Mouse (Mus musculus): Measurements from ENCODE around the gene Glrx. TPM values are rescaled to one million over a fixed set of nuclear protein-coding genes. Genes with fewer than 3 reads are reported as not detected.

Glrx gene
- 13.9 and 15.9 TPM in 2 replicates for polyA plus RNA-seq (2012; rRNA removed)

GRCm38 (mm10) chr13:75839719-75840481, at the start of gene Glrx:
Gene Glrx (plus strand): TSS chr13:75839868.
- DNase-seq (ENCODE audit: low read depth in 1 of 2, low spot score in 2 of 2) = peak; percentile 36 to 53
- TF ChIP-seq CTCF (IDR thresholded peaks at IDR 0.05; ENCODE audit: extremely low read depth, insufficient read depth, insufficient read length, insufficient replicate concordance) (no peak), POLR2A (IDR thresholded peaks at IDR 0.05; ENCODE audit: low read depth, low read length) (peak; percentile 49; the same call in 1 of the 2 replicates)
- no peaks in the 10 kb centered on the region for H3K36me3 ChIP-seq (ENCODE audit: control insufficient read depth, insufficient read depth, low read length)
- no peaks in the 10 kb centered on the region for H3K27me3 ChIP-seq (ENCODE audit: control insufficient read depth, insufficient read depth, low read length)
- peak within 1 kb of the TSS; percentile 50 for H3K27ac ChIP-seq (ENCODE audit: insufficient read depth, low read length)
- WGBS = 1% methylated on average over 12 of the region's 12 CpGs
- peak within 1 kb of the TSS; percentile 64 for H3K4me3 ChIP-seq (ENCODE audit: extremely low read depth, insufficient read depth, insufficient read length)
- H3K4me1 ChIP-seq (ENCODE audit: control insufficient read depth, insufficient read depth, insufficient read length) = peaks cover 17% of the 10 kb centered on the region

- H3K27ac ChIP-seq (ENCODE audit: insufficient read depth, low read length) = no peak overlapping the region
- DNase-seq (ENCODE audit: low read depth in 1 of 2, low spot score in 2 of 2) = no peak
- WGBS = 43% methylated on average over 1 of the region's 1 CpGs
- H3K4me1 ChIP-seq (ENCODE audit: control insufficient read depth, insufficient read depth, insufficient read length) = peaks cover 9% of the 10 kb centered on the region; the same call in 1 of the 2 replicates
- no peak overlapping the region for H3K4me3 ChIP-seq (ENCODE audit: extremely low read depth, insufficient read depth, insufficient read length)
- TF ChIP-seq POLR2A (IDR thresholded peaks at IDR 0.05; ENCODE audit: low read depth, low read length) (no peak), CTCF (IDR thresholded peaks at IDR 0.05; ENCODE audit: extremely low read depth, insufficient read depth, insufficient read length, insufficient replicate concordance) (no peak)
- H3K36me3 ChIP-seq (ENCODE audit: control insufficient read depth, insufficient read depth, low read length) = no peaks in the 10 kb centered on the region
- no peaks in the 10 kb centered on the region for H3K27me3 ChIP-seq (ENCODE audit: control insufficient read depth, insufficient read depth, low read length)
Measured at GRCm38 (mm10) chr13:75790550-75791205, 49.0 kb upstream of the Glrx start.

GRCm38 (mm10) chr13:75793863-75794629, 45.6 kb upstream of the Glrx start:
- Histone ChIP-seq H3K4me3 (ENCODE audit: extremely low read depth, insufficient read depth, insufficient read length) (no peak overlapping the region), H3K4me1 (ENCODE audit: control insufficient read depth, insufficient read depth, insufficient read length) (peaks cover 11% of the 10 kb centered on the region), H3K27ac (ENCODE audit: insufficient read depth, low read length) (no peak overlapping the region), H3K36me3 (ENCODE audit: control insufficient read depth, insufficient read depth, low read length) (no peaks in the 10 kb centered on the region), H3K27me3 (ENCODE audit: control insufficient read depth, insufficient read depth, low read length) (no peaks in the 10 kb centered on the region)
- TF ChIP-seq CTCF (IDR thresholded peaks at IDR 0.05; ENCODE audit: extremely low read depth, insufficient read depth, insufficient read length, insufficient replicate concordance) (no peak), POLR2A (IDR thresholded peaks at IDR 0.05; ENCODE audit: low read depth, low read length) (no peak)
- no peak for DNase-seq (ENCODE audit: low read depth in 1 of 2, low spot score in 2 of 2)
- 82% methylated on average over 6 of the region's 6 CpGs for WGBS

- TF ChIP-seq CTCF (IDR thresholded peaks at IDR 0.05; ENCODE audit: extremely low read depth, insufficient read depth, insufficient read length, insufficient replicate concordance) = peak; percentile 100
- no peak for TF ChIP-seq POLR2A (IDR thresholded peaks at IDR 0.05; ENCODE audit: low read depth, low read length)
- no peak overlapping the region for H3K27ac ChIP-seq (ENCODE audit: insufficient read depth, low read length)
- H3K36me3 ChIP-seq (ENCODE audit: control insufficient read depth, insufficient read depth, low read length) = no peaks in the 10 kb centered on the region
- 12% methylated on average over 18 of the region's 18 CpGs for WGBS
- H3K4me3 ChIP-seq (ENCODE audit: extremely low read depth, insufficient read depth, insufficient read length) = peak overlapping the region; percentile 23; the same call in 1 of the 2 replicates
- peak; percentile 81 to 88 for DNase-seq (ENCODE audit: low read depth in 1 of 2, low spot score in 2 of 2)
- peaks cover 5% of the 10 kb centered on the region for H3K4me1 ChIP-seq (ENCODE audit: control insufficient read depth, insufficient read depth, insufficient read length)
- H3K27me3 ChIP-seq (ENCODE audit: control insufficient read depth, insufficient read depth, low read length) = no peaks in the 10 kb centered on the region
Measured at GRCm38 (mm10) chr13:75797369-75798141, 42.1 kb upstream of the Glrx start.

GRCm38 (mm10) chr13:75798413-75799302, 41.0 kb upstream of the Glrx start:
- DNase-seq (ENCODE audit: low read depth in 1 of 2, low spot score in 2 of 2) = peak in 1 of 2 experiments; percentile 47
- Histone ChIP-seq H3K36me3 (ENCODE audit: control insufficient read depth, insufficient read depth, low read length) (no peaks in the 10 kb centered on the region), H3K27ac (ENCODE audit: insufficient read depth, low read length) (no peak overlapping the region), H3K4me1 (ENCODE audit: control insufficient read depth, insufficient read depth, insufficient read length) (peaks cover 5% of the 10 kb centered on the region), H3K27me3 (ENCODE audit: control insufficient read depth, insufficient read depth, low read length) (no peaks in the 10 kb centered on the region), H3K4me3 (ENCODE audit: extremely low read depth, insufficient read depth, insufficient read length) (no peak overlapping the region)
- WGBS = 49% methylated on average over 7 of the region's 7 CpGs
- TF ChIP-seq POLR2A (IDR thresholded peaks at IDR 0.05; ENCODE audit: low read depth, low read length) (no peak), CTCF (IDR thresholded peaks at IDR 0.05; ENCODE audit: extremely low read depth, insufficient read depth, insufficient read length, insufficient replicate concordance) (no peak)
